Mouse (Mus musculus): ENCODE data around the gene Jarid2. TPM values are rescaled to one million over a fixed set of nuclear protein-coding genes. Genes with fewer than 3 reads are reported as not detected.

The Jarid2 gene
- polyA plus RNA-seq (2012; ENCODE audit: insufficient read depth, insufficient read length, missing spikeins) = 9.6 and 10.2 TPM in 2 replicates

- Histone ChIP-seq H3K4me3 (ENCODE audit: insufficient read depth, low read depth, low read length) (peak within 1 kb of the TSS; percentile 65), H3K4me1 (ENCODE audit: control insufficient read depth, insufficient read depth, insufficient read length, low read length) (peaks cover 2% of the 10 kb centered on the region; the same call in 1 of the 2 replicates), H3K27ac (replicated peaks; ENCODE audit: low read depth, low read length) (peak within 1 kb of the TSS; percentile 61)
These were observed at the start of gene Jarid2 for GRCm38 (mm10) chr13:44729424-44729971. Gene Jarid2, plus strand, starts transcription at chr13:44729474.

GRCm38 (mm10) chr13:44681051-44681450 lies 48.2 kb upstream of the Jarid2 start:
- H3K27ac ChIP-seq (replicated peaks; ENCODE audit: low read depth, low read length) = no peak overlapping the region
- H3K4me1 ChIP-seq (ENCODE audit: control insufficient read depth, insufficient read depth, insufficient read length, low read length) = no peaks in the 10 kb centered on the region
- no peak overlapping the region for H3K4me3 ChIP-seq (ENCODE audit: insufficient read depth, low read depth, low read length)

GRCm38 (mm10) chr13:44688140-44688539 lies 41.1 kb upstream of the Jarid2 start:
- no peak overlapping the region for H3K4me3 ChIP-seq (ENCODE audit: insufficient read depth, low read depth, low read length)
- H3K27ac ChIP-seq (replicated peaks; ENCODE audit: low read depth, low read length) = no peak overlapping the region
- no peaks in the 10 kb centered on the region for H3K4me1 ChIP-seq (ENCODE audit: control insufficient read depth, insufficient read depth, insufficient read length, low read length)

- Histone ChIP-seq H3K4me3 (ENCODE audit: insufficient read depth, low read depth, low read length) (no peak overlapping the region), H3K4me1 (ENCODE audit: control insufficient read depth, insufficient read depth, insufficient read length, low read length) (no peaks in the 10 kb centered on the region), H3K27ac (replicated peaks; ENCODE audit: low read depth, low read length) (no peak overlapping the region)
These were observed 31.6 kb upstream of the Jarid2 start for GRCm38 (mm10) chr13:44697628-44698027.

GRCm38 (mm10) chr13:44704036-44704801 lies 25.1 kb upstream of the Jarid2 start:
- H3K4me3 ChIP-seq (ENCODE audit: insufficient read depth, low read depth, low read length) = no peak overlapping the region
- H3K27ac ChIP-seq (replicated peaks; ENCODE audit: low read depth, low read length) = no peak overlapping the region
- peaks cover 5% of the 10 kb centered on the region for H3K4me1 ChIP-seq (ENCODE audit: control insufficient read depth, insufficient read depth, insufficient read length, low read length)

GRCm38 (mm10) chr13:44705031-44705742 lies 24.1 kb upstream of the Jarid2 start:
- Histone ChIP-seq H3K4me3 (ENCODE audit: insufficient read depth, low read depth, low read length) (no peak overlapping the region), H3K4me1 (ENCODE audit: control insufficient read depth, insufficient read depth, insufficient read length, low read length) (peaks cover 5% of the 10 kb centered on the region), H3K27ac (replicated peaks; ENCODE audit: low read depth, low read length) (peak overlapping the region; percentile 8)

GRCm38 (mm10) chr13:44705743-44706044 lies 23.6 kb upstream of the Jarid2 start:
- H3K4me1 ChIP-seq (ENCODE audit: control insufficient read depth, insufficient read depth, insufficient read length, low read length) = peaks cover 5% of the 10 kb centered on the region
- H3K4me3 ChIP-seq (ENCODE audit: insufficient read depth, low read depth, low read length) = no peak overlapping the region
- H3K27ac ChIP-seq (replicated peaks; ENCODE audit: low read depth, low read length) = no peak overlapping the region; the same call in 1 of the 2 replicates

- H3K4me1 ChIP-seq (ENCODE audit: control insufficient read depth, insufficient read depth, insufficient read length, low read length) = peaks cover 5% of the 10 kb centered on the region
- H3K27ac ChIP-seq (replicated peaks; ENCODE audit: low read depth, low read length) = no peak overlapping the region
- H3K4me3 ChIP-seq (ENCODE audit: insufficient read depth, low read depth, low read length) = no peak overlapping the region
These were observed 22.9 kb upstream of the Jarid2 start for GRCm38 (mm10) chr13:44706206-44706915.

GRCm38 (mm10) chr13:44707176-44707575 lies 22.1 kb upstream of the Jarid2 start:
- no peak overlapping the region for H3K4me3 ChIP-seq (ENCODE audit: insufficient read depth, low read depth, low read length)
- peaks cover 5% of the 10 kb centered on the region for H3K4me1 ChIP-seq (ENCODE audit: control insufficient read depth, insufficient read depth, insufficient read length, low read length)
- no peak overlapping the region for H3K27ac ChIP-seq (replicated peaks; ENCODE audit: low read depth, low read length)

- no peak overlapping the region for H3K27ac ChIP-seq (replicated peaks; ENCODE audit: low read depth, low read length)
- peaks cover 5% of the 10 kb centered on the region for H3K4me1 ChIP-seq (ENCODE audit: control insufficient read depth, insufficient read depth, insufficient read length, low read length)
- H3K4me3 ChIP-seq (ENCODE audit: insufficient read depth, low read depth, low read length) = no peak overlapping the region
These were observed 20.8 kb upstream of the Jarid2 start for GRCm38 (mm10) chr13:44708336-44709017.

- H3K4me1 ChIP-seq (ENCODE audit: control insufficient read depth, insufficient read depth, insufficient read length, low read length) = peaks cover 5% of the 10 kb centered on the region; the same call in 1 of the 2 replicates
These were observed 19.4 kb upstream of the Jarid2 start for GRCm38 (mm10) chr13:44709747-44710480.

GRCm38 (mm10) chr13:44711062-44711461 lies 18.2 kb upstream of the Jarid2 start:
- Histone ChIP-seq H3K4me1 (ENCODE audit: control insufficient read depth, insufficient read depth, insufficient read length, low read length) (no peaks in the 10 kb centered on the region), H3K27ac (replicated peaks; ENCODE audit: low read depth, low read length) (no peak overlapping the region), H3K4me3 (ENCODE audit: insufficient read depth, low read depth, low read length) (no peak overlapping the region)

More at GRCm38 (mm10) chr13:44709747-44710480, 19.4 kb upstream of the Jarid2 start:
- H3K4me3 ChIP-seq (ENCODE audit: insufficient read depth, low read depth, low read length) = no peak overlapping the region
- H3K27ac ChIP-seq (replicated peaks; ENCODE audit: low read depth, low read length) = no peak overlapping the region

GRCm38 (mm10) chr13:44711882-44712281 lies 17.4 kb upstream of the Jarid2 start:
- Histone ChIP-seq H3K4me3 (ENCODE audit: insufficient read depth, low read depth, low read length) (no peak overlapping the region), H3K4me1 (ENCODE audit: control insufficient read depth, insufficient read depth, insufficient read length, low read length) (no peaks in the 10 kb centered on the region), H3K27ac (replicated peaks; ENCODE audit: low read depth, low read length) (no peak overlapping the region)

Measured in brown adipose tissue, adult 24 weeks (tissue).